Mouse (Mus musculus) kidney, adult 8-10 months (tissue): ENCODE results near the gene Tbc1d9.
A peak's percentile ranks its signal among the peaks of the same experiment; 100 is the strongest.
"Not testable (repeated sequence)": the region's sequence is repeated elsewhere in the genome, so short reads cannot be mapped to it uniquely, and the experiment has no call there.

Experiments used
- DNase-seq, 2 experiments: peaks; one replicate each; pipeline ENCODE4 v3.0.0; 2022

The Tbc1d9 gene

GRCm38 (mm10) chr8:83233099-83233498 lies 67.9 kb downstream of the Tbc1d9 start:
- peak in 1 of 2 experiments; percentile 59 for DNase-seq

- no peak for DNase-seq
Observed at GRCm38 (mm10) chr8:83239341-83239740, 74.2 kb downstream of the Tbc1d9 start.

DNA sequence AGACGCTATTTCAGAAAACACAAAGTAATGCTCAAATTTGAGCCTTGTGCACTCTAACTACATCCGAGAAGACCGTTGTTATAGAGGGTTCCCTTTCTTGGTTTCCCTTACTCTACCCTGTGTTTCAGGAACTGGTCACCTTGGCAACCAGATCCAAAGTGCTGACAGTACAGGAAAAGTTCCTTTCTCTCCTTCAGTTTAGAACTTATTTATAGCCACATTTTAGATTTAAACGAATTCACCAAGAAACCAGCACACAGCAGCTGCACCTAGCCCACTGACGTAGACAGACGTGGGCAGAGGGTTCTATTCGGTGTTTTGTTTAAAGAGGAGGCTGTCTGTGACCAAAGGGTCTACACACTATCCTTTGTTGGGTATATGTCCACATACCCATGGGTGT lies 79.0 kb downstream of the Tbc1d9 start:
- no peak for DNase-seq

GRCm38 (mm10) chr8:83250858-83251257 lies 85.7 kb downstream of the Tbc1d9 start:
- peak in 1 of 2 experiments; percentile 43 for DNase-seq

GRCm38 (mm10) chr8:83251362-83252246 lies 86.5 kb downstream of the Tbc1d9 start:
- no peak for DNase-seq

- no peak for DNase-seq
Observed at GRCm38 (mm10) chr8:83252791-83253190, 87.6 kb downstream of the Tbc1d9 start.

DNA sequence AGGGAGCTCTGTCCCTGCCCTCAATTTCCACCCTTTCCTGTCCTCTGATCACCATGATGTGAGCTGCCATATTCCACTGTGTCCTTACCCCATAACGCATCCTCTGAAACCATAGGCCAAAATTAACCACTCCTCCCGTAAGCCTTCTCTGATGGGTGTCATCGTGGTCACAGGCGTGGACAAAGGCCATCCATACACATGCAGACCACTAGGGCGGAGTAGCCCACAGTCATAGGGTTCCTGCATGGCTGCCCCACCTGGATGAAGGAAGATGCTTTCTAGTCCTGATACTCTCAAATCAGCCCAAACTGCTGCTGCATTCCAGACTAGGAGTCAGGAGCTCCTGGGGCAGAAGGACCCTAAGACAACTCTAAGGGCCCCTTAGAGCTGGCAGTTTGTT lies 92.5 kb downstream of the Tbc1d9 start:
- DNase-seq = no peak

- peak; percentile 22 to 26 for DNase-seq
Observed at GRCm38 (mm10) chr8:83260418-83261215, 95.5 kb downstream of the Tbc1d9 start.

- DNase-seq = no peak
Observed at GRCm38 (mm10) chr8:83271172-83271571, 106.0 kb downstream of the Tbc1d9 start.

DNA sequence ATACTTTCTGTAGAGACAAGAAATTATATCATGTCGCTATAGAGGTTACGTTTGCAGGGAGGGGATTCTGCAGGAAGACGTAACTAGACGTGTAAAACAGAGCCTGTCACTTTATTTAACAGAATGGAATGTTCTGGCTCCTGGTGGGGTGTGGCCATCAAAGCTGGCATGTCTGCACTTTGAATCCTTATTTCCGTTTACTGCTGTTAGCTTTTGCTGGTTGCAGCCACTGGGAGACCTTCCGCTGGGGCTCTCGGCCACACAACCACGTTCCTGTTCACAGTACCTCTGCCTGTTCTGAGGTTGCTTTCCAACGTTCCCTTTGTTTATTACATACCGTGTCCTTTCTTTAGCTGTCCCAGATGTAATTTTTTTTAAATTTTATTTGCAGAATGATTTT lies 107.3 kb downstream of the Tbc1d9 start:
- no peak for DNase-seq

- no peak for DNase-seq
Observed at GRCm38 (mm10) chr8:83274470-83274869, 109.3 kb downstream of the Tbc1d9 start.

- DNase-seq = no peak
Observed at GRCm38 (mm10) chr8:83278431-83278830, 113.3 kb downstream of the Tbc1d9 start.

- DNase-seq = no peak
Observed at GRCm38 (mm10) chr8:83285391-83285790, 120.2 kb downstream of the Tbc1d9 start.

DNA sequence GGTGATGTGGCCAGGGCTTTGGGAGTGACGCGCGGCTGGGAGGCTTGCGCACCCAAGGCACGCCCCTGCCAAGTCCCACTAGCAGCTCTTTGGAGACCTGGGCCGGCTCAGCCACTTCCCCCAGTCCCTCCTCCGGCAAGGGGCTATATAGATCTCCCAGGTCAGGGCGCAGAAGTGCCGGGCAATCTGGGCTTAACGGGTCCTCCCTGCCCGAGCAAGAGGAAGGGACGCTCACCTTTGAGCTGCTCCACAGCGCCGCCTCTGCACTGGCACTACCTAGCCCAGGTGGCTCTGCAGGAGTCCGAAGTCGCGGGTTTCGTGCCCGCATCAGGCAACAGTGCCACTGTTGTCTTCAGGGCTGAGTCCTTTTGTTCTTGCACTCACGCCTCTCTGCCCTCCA lies 125.0 kb downstream of the Tbc1d9 start, which contains the start of gene Ucp1:
Gene Ucp1 (plus strand): TSS at position 177 of the 400 bp plus-strand sequence.
- no peak for DNase-seq

GRCm38 (mm10) chr8:83297375-83297774 lies 132.2 kb downstream of the Tbc1d9 start:
- DNase-seq = no peak

- peak in 1 of 2 experiments; percentile 9 for DNase-seq
Observed at GRCm38 (mm10) chr8:83300135-83300534, 135.0 kb downstream of the Tbc1d9 start.

GRCm38 (mm10) chr8:83304946-83305345 lies 139.8 kb downstream of the Tbc1d9 start:
- no peak for DNase-seq

- no peak for DNase-seq
Observed at GRCm38 (mm10) chr8:83309836-83310235, 144.7 kb downstream of the Tbc1d9 start.

DNA sequence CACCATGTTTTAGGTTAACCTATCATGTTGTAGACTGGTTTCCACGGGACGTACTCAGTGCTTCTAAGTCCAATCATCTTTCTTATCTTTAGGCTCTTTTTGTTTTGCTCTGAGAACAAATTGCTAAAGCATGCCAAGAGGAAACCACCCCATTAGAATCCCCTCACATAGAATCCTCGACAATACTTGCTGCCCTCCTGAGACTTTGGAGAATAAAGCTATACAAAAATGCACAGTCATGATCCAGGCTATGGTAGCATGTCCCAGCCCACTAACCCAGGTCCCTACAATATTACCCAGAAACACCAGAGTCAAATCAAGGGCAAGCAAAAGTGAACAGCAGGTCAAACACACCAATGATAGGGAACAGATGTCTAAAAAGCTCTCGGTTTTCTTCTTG lies 149.9 kb downstream of the Tbc1d9 start:
- DNase-seq = not testable (repeated sequence)

DNA sequence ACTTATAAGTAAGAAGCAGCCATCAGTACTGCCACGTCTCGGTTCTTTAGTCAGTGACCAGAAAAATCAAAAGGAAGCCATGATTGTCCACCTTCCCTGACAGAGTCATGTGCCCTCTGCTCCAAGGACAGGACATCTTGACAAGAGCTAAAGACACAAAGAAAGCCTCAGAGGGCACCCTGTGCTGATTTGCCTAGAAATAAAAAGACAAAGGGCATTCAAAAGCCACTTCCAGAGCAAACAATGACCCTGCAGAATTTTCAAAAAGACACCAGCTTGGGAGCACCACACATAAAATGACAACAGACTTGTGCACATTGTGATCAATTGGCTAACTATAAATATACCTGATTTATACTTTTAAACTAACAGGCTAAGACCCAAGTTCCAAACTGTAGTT lies 150.5 kb downstream of the Tbc1d9 start:
- no peak for DNase-seq

- no peak for DNase-seq
Observed at GRCm38 (mm10) chr8:83320543-83320942, 155.4 kb downstream of the Tbc1d9 start.

DNA sequence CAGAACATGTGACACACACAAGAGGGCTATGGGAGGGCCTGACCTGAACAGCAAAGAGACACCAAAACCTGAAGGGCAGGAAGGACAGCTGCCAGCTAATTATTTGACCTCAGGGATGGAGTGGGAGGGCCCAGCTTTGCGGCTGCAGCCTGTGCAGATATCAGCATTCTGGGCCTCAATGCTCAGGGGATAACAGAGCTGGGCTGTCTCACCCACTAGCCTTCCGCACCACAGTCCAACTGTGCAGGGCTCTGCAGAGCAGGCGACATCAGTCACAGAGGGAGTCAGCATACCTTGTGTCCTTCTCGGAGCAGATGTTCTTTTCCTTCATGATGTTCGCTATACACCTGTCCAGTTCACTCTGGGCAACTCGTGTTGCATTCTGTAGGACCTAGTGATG lies 157.2 kb downstream of the Tbc1d9 start:
- no peak for DNase-seq
